Mouse (Mus musculus): ENCODE measurements around the gene Dapl1. TPM values are rescaled to one million over a fixed set of nuclear protein-coding genes. Genes with fewer than 3 reads are reported as not detected.

Dapl1 gene
- polyA plus RNA-seq, 1 experiment from 2014 or later, result 1.9 TPM

DNA sequence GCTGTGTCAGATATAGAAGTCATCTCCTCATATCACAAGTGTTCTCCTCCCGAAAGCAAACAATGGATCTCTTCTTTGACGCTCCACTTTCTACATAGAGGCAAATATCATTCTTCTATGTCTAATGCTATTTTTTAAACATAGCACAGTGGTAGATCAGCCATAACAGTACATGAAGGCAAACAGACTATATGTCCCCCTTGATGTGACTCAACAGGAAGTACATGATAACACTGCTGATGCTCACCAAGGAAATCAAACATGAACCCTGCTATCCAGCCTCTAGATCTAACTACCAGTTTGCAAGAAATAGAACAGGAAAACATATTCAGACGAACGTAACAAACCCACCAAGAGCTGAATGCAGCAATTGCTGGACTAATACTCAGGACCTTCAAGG lies 10.1 kb upstream of the Dapl1 start:
- WGBS, result 78% methylated on average over 4 of the region's 4 CpGs
- peaks cover 3 to 9% of the 10 kb centered on the region in 2 experiments; a peak in 2 of 4 replicates for H3K4me1 ChIP-seq (ENCODE audit: control insufficient read depth in 2 of 2, insufficient read depth in 2 of 2, low read length in 2 of 2)
- no peak overlapping the region for H3K9ac ChIP-seq (ENCODE audit: low read length)
- H3K4me2 ChIP-seq (ENCODE audit: low read length), result no peak overlapping the region
- no peak for ATAC-seq (ENCODE audit: insufficient number of reproducible peaks, insufficient read depth, low FRiP score, low read depth)
- no peak overlapping the region for H3K27ac ChIP-seq (replicated peaks in 1 of 2; ENCODE audit: control insufficient read depth in 1 of 2, insufficient read depth in 1 of 2, low read depth in 2 of 2, low read length in 2 of 2)
- H3K27me3 ChIP-seq (ENCODE audit: control insufficient read depth, insufficient read depth, low read length), result no peaks in the 10 kb centered on the region
- H3K9me3 ChIP-seq (ENCODE audit: control insufficient read depth, low read length), result no peaks in the 10 kb centered on the region
- H3K4me3 ChIP-seq (ENCODE audit: control insufficient read depth in 1 of 2, insufficient read depth in 1 of 2, low read depth in 1 of 2, low read length in 2 of 2), result no peak overlapping the region
- H3K36me3 ChIP-seq (ENCODE audit: control insufficient read depth, insufficient read depth, low read length), result no peaks in the 10 kb centered on the region

DNA sequence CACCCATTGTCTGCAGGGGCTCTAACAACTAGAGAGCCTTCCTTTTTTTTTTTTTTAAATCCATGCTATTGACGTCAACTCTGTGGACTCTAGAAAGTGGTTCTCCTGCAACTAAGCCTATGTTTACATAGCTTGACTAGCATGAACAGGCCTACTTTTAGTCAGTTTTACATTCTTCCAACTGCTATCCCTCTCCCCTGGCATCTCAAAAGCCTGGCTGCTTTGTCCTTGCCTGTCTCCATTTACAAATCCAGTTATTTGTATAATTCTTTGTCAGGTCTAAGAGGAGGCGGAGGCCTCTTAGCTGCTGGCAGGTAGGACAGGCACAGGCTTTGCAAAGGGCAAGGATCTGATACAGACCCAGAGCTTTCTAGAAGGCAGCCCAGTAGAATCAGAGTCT lies 627 bp downstream of the Dapl1 start:
- 78% methylated on average over 2 of the region's 2 CpGs for WGBS
- no peak overlapping the region for H3K9ac ChIP-seq (ENCODE audit: low read length)
- peaks cover 3 to 10% of the 10 kb centered on the region in 2 experiments; a peak in 3 of 4 replicates for H3K4me1 ChIP-seq (ENCODE audit: control insufficient read depth in 2 of 2, insufficient read depth in 2 of 2, low read length in 2 of 2)
- no peak for ATAC-seq (ENCODE audit: insufficient number of reproducible peaks, insufficient read depth, low FRiP score, low read depth)
- no peak overlapping the region for H3K4me3 ChIP-seq (ENCODE audit: control insufficient read depth in 1 of 2, insufficient read depth in 1 of 2, low read depth in 1 of 2, low read length in 2 of 2)
- no peak overlapping the region for H3K27ac ChIP-seq (replicated peaks in 1 of 2; ENCODE audit: control insufficient read depth in 1 of 2, insufficient read depth in 1 of 2, low read depth in 2 of 2, low read length in 2 of 2)
- H3K27me3 ChIP-seq (ENCODE audit: control insufficient read depth, insufficient read depth, low read length), result no peaks in the 10 kb centered on the region
- no peaks in the 10 kb centered on the region for H3K9me3 ChIP-seq (ENCODE audit: control insufficient read depth, low read length)
- no peak overlapping the region for H3K4me2 ChIP-seq (ENCODE audit: low read length)
- no peaks in the 10 kb centered on the region for H3K36me3 ChIP-seq (ENCODE audit: control insufficient read depth, insufficient read depth, low read length)

DNA sequence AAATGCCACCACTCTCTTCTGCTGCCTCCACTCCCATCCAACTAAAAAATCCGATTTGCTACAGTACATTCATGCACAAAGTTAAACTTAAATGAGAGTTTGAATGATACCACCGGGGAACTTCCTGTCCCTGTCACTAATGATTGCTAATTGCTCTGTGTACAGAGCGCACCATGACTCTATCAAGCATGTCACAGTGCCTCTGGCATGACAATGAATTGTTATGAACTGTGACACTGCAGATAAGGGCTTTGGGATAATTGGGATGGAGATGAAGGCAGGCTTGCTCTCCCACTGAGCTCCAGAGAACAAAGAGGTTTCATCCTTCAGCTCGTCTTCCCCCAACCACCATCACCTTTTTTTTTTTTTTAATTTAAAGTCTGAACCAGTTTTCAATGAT lies 1.2 kb downstream of the Dapl1 start:
- no peaks in the 10 kb centered on the region for H3K27me3 ChIP-seq (ENCODE audit: control insufficient read depth, insufficient read depth, low read length)
- H3K36me3 ChIP-seq (ENCODE audit: control insufficient read depth, insufficient read depth, low read length), result no peaks in the 10 kb centered on the region
- no peaks in the 10 kb centered on the region for H3K9me3 ChIP-seq (ENCODE audit: control insufficient read depth, low read length)
- H3K27ac ChIP-seq (replicated peaks in 1 of 2; ENCODE audit: control insufficient read depth in 1 of 2, insufficient read depth in 1 of 2, low read depth in 2 of 2, low read length in 2 of 2), result no peak overlapping the region
- ATAC-seq (ENCODE audit: insufficient number of reproducible peaks, insufficient read depth, low FRiP score, low read depth), result no peak
- WGBS, result 68% methylated on average over 4 of the region's 4 CpGs
- H3K9ac ChIP-seq (ENCODE audit: low read length), result no peak overlapping the region
- H3K4me3 ChIP-seq (ENCODE audit: control insufficient read depth in 1 of 2, insufficient read depth in 1 of 2, low read depth in 1 of 2, low read length in 2 of 2), result no peak overlapping the region
- H3K4me2 ChIP-seq (ENCODE audit: low read length), result no peak overlapping the region
- peaks cover 3 to 10% of the 10 kb centered on the region in 2 experiments; a peak in 3 of 4 replicates for H3K4me1 ChIP-seq (ENCODE audit: control insufficient read depth in 2 of 2, insufficient read depth in 2 of 2, low read length in 2 of 2)

DNA sequence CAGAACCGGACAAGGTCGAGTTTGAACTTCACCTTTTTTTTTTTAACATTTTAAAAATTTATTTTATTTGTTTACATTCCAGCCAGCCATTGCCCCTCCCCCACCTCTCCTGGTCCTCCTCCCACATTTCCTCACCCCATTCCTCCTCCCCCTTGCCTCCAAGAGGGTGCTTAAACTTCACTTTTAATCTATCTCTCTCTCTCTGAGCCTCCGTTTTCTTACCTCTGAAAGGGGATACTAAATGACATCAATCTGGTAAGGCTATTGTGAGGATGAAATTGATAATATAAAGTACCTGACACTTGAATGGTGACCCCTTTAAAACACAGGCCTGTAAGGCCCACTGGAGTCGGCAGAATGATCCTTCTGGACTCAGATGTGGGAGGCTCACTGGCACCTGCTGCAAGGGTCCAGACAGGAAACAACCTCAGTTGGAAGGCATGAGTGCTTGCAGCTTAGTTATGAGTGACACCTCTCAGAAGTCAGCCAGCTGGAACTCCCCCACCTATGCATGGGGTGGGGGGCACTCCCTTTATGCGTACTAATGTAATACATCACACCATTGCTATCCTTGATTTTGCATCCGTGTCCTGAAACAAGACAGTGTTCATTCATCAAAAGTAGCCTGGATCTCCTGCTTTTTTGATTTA lies 1.9 kb downstream of the Dapl1 start:
- no peak overlapping the region for H3K4me3 ChIP-seq (ENCODE audit: control insufficient read depth in 1 of 2, insufficient read depth in 1 of 2, low read depth in 1 of 2, low read length in 2 of 2)
- no peak overlapping the region for H3K4me2 ChIP-seq (ENCODE audit: low read length)
- ATAC-seq (ENCODE audit: insufficient number of reproducible peaks, insufficient read depth, low FRiP score, low read depth), result no peak
- no peaks in the 10 kb centered on the region for H3K27me3 ChIP-seq (ENCODE audit: control insufficient read depth, insufficient read depth, low read length)
- H3K9me3 ChIP-seq (ENCODE audit: control insufficient read depth, low read length), result no peaks in the 10 kb centered on the region
- peaks cover 3 to 10% of the 10 kb centered on the region in 2 experiments; a peak in 3 of 4 replicates for H3K4me1 ChIP-seq (ENCODE audit: control insufficient read depth in 2 of 2, insufficient read depth in 2 of 2, low read length in 2 of 2)
- no peaks in the 10 kb centered on the region for H3K36me3 ChIP-seq (ENCODE audit: control insufficient read depth, insufficient read depth, low read length)
- H3K9ac ChIP-seq (ENCODE audit: low read length), result no peak overlapping the region
- WGBS, result 62% methylated on average over 6 of the region's 6 CpGs
- no peak overlapping the region for H3K27ac ChIP-seq (replicated peaks in 1 of 2; ENCODE audit: control insufficient read depth in 1 of 2, insufficient read depth in 1 of 2, low read depth in 2 of 2, low read length in 2 of 2)

DNA sequence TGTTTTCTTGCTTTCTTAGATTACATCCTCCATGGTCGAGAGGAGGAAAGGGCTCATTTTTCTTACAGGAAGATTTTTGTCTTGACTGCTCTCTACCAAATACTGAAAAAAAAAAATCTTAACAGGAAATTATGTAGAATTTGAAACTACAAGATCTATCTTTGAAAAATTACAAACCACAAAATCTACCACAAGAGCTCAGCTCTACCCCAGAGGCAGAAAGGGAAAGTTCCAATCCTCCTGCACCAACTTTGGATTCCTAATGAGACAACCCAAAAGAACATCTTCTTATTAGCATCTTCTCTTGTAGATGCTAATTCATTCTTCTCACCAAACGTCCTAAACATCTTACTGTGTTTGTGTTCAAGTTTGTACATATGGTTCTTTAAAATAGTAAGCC lies 3.8 kb downstream of the Dapl1 start:
- Histone ChIP-seq H3K4me3 (ENCODE audit: control insufficient read depth in 1 of 2, insufficient read depth in 1 of 2, low read depth in 1 of 2, low read length in 2 of 2) (no peak overlapping the region), H3K27ac (replicated peaks in 1 of 2; ENCODE audit: control insufficient read depth in 1 of 2, insufficient read depth in 1 of 2, low read depth in 2 of 2, low read length in 2 of 2) (no peak overlapping the region), H3K9me3 (ENCODE audit: control insufficient read depth, low read length) (no peaks in the 10 kb centered on the region), H3K4me1 (ENCODE audit: control insufficient read depth in 2 of 2, insufficient read depth in 2 of 2, low read length in 2 of 2) (peaks cover 3 to 10% of the 10 kb centered on the region in 2 experiments; a peak in 3 of 4 replicates), H3K4me2 (ENCODE audit: low read length) (no peak overlapping the region), H3K9ac (ENCODE audit: low read length) (no peak overlapping the region), H3K36me3 (ENCODE audit: control insufficient read depth, insufficient read depth, low read length) (no peaks in the 10 kb centered on the region), H3K27me3 (ENCODE audit: control insufficient read depth, insufficient read depth, low read length) (no peaks in the 10 kb centered on the region)
- 62% methylated on average over 2 of the region's 2 CpGs for WGBS
- no peak for ATAC-seq (ENCODE audit: insufficient number of reproducible peaks, insufficient read depth, low FRiP score, low read depth)

DNA sequence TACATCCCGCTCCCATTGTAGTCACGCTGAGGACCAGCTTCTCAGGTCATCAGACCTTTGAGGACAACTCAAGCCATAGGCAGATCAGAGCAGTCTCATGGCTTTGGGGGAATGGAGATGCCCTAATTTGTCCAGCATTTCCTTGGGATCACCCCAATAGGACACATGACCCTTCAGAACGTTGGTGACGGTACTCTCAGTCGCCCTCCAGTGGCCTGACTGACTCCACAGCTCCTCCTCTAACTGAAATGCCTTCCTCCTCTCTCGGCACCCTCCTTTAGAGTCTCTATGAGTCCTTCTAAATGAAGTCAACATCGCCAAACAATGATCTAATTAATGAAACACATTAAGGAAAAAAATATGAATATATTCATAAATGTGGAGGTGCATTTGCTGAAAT lies 5.9 kb downstream of the Dapl1 start:
- no peaks in the 10 kb centered on the region for H3K36me3 ChIP-seq (ENCODE audit: control insufficient read depth, insufficient read depth, low read length)
- no peak overlapping the region for H3K4me3 ChIP-seq (ENCODE audit: control insufficient read depth in 1 of 2, insufficient read depth in 1 of 2, low read depth in 1 of 2, low read length in 2 of 2)
- 71% methylated on average over 7 of the region's 7 CpGs for WGBS
- H3K9me3 ChIP-seq (ENCODE audit: control insufficient read depth, low read length), result no peaks in the 10 kb centered on the region
- H3K27ac ChIP-seq (replicated peaks in 1 of 2; ENCODE audit: control insufficient read depth in 1 of 2, insufficient read depth in 1 of 2, low read depth in 2 of 2, low read length in 2 of 2), result no peak overlapping the region
- peaks cover 2 to 9% of the 10 kb centered on the region in 2 experiments; a peak in 3 of 4 replicates for H3K4me1 ChIP-seq (ENCODE audit: control insufficient read depth in 2 of 2, insufficient read depth in 2 of 2, low read length in 2 of 2)
- no peak for ATAC-seq (ENCODE audit: insufficient number of reproducible peaks, insufficient read depth, low FRiP score, low read depth)
- no peak overlapping the region for H3K9ac ChIP-seq (ENCODE audit: low read length)
- H3K4me2 ChIP-seq (ENCODE audit: low read length), result no peak overlapping the region
- H3K27me3 ChIP-seq (ENCODE audit: control insufficient read depth, insufficient read depth, low read length), result no peaks in the 10 kb centered on the region

DNA sequence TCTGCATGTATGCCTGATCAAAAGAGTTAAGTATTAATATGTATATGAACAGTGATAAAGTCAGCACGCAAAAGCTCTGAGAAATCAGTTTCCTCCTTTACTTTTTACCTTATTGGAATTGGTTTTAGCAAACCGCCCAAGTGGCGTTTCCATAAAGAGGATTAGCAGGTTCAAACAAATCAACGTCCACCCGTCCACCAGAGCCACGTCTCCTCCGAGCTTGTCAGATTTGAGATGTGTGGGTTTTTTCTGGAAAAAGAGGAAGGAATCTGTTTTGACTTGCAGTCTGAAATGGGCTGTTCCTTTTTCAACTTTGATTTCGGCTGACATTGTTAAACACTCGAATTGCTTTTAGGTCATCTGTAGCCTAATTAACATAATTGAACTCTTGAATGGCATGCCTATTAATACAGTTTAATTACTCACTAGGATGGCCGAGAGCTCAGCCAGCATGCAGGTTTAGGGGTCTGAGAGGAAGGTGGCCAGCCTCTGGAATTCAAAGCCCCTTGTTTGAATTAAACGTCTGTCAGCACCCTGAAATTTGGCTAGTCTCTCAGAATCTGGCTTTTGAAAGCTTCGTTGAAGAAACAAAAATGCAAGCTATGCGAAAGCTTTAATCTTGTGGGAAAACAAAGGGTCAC lies 9.1 kb downstream of the Dapl1 start:
- Histone ChIP-seq H3K36me3 (ENCODE audit: control insufficient read depth, insufficient read depth, low read length) (no peaks in the 10 kb centered on the region), H3K9me3 (ENCODE audit: control insufficient read depth, low read length) (no peaks in the 10 kb centered on the region), H3K9ac (ENCODE audit: low read length) (no peak overlapping the region), H3K4me2 (ENCODE audit: low read length) (no peak overlapping the region), H3K4me1 (ENCODE audit: control insufficient read depth in 2 of 2, insufficient read depth in 2 of 2, low read length in 2 of 2) (peaks cover 4 to 9% of the 10 kb centered on the region in 2 experiments; a peak in 3 of 4 replicates), H3K4me3 (ENCODE audit: control insufficient read depth in 1 of 2, insufficient read depth in 1 of 2, low read depth in 1 of 2, low read length in 2 of 2) (no peak overlapping the region), H3K27ac (replicated peaks in 1 of 2; ENCODE audit: control insufficient read depth in 1 of 2, insufficient read depth in 1 of 2, low read depth in 2 of 2, low read length in 2 of 2) (no peak overlapping the region), H3K27me3 (ENCODE audit: control insufficient read depth, insufficient read depth, low read length) (no peaks in the 10 kb centered on the region)
- no peak for ATAC-seq (ENCODE audit: insufficient number of reproducible peaks, insufficient read depth, low FRiP score, low read depth)
- WGBS, result 44% methylated on average over 13 of the region's 13 CpGs

Data from heart, embryonic 14.5 days (tissue).